Mouse (Mus musculus) bone marrow, adult 2 months (tissue): ENCODE results near the gene Irf2.

ENCODE experiments used
- CTCF ChIP-seq: fragments of 200-500 bp; IDR thresholded peaks from 2 replicates; pipeline ENCODE4 v1.5.1; 2011; ENCODE audit warnings: low read length, control low read depth; ENCODE audit not compliant: control insufficient read depth, insufficient read depth
- POLR2A ChIP-seq: fragments of 200-500 bp; IDR thresholded peaks from 2 replicates; pipeline ENCODE4 v1.6.1; 2011; ENCODE audit warnings: low read depth, mild to moderate bottlenecking, control low read depth, low read length, borderline replicate concordance; ENCODE audit not compliant: control insufficient read depth

DNA sequence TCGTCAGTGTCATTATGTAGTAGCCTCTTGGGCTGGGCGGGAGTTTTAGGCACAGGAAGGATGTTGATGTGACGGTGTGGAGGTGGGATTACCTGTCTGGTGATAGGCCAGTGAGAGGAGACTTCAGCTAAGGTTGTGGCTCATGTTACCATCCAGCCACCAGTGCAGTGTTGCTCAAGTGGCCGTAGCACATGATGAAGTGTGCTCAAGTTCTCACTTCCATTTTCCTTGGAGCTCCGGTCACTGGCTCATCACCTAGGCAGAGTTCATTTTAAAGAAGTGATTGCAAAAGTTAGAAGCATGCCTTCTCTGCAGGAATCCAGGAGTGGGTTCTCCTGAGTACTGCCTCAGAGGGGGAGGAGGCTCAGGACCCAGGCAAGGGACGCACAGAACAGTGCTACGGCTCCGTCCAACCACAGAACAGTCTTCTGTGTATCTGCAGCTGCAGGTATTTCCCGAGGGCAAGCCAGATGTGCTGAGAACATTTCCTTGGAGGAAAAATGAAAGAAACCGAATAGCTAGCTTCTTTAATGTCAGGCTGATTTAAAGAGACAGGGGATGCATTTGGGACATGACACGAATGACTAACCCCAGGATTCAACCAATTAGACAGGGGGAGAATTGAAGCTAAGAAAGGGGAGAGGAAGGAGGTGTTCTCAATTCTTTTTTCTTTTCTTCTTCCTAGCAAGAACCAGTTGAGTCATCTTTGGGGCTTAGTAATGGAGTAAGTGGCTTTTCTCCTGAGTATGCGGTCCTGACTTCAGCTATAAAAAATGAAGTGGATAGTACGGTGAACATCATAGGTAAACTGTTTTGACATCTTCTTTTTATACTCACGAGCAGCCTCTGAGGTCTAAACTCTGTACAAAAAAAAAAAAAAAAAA is 78.8 kb downstream of the Irf2 start:
- no peak for TF ChIP-seq CTCF
- TF ChIP-seq POLR2A = no peak
